Mouse (Mus musculus) splenic B cell, adult 2 months (primary cell): ENCODE data around the gene Bbof1.

Source experiments
- DNase-seq: peaks from one replicate; pipeline ENCODE4 v3.0.0-alpha.2; 2011; ENCODE audit warnings: low read depth, low spot score
- H3K27me3 ChIP-seq: 2 replicates; pipeline ENCODE4 v1.6.1; 2012; ENCODE audit warnings: mild to moderate bottlenecking, low read length, moderate library complexity, mixed read lengths; ENCODE audit not compliant: control insufficient read depth, poor library complexity, insufficient read depth, severe bottlenecking
- H3K36me3 ChIP-seq: 2 replicates; pipeline ENCODE4 v1.6.1; 2012; ENCODE audit warnings: mild to moderate bottlenecking, low read length, moderate library complexity, mixed read lengths; ENCODE audit not compliant: control insufficient read depth, poor library complexity, insufficient read depth, severe bottlenecking

The Bbof1 gene

DNA sequence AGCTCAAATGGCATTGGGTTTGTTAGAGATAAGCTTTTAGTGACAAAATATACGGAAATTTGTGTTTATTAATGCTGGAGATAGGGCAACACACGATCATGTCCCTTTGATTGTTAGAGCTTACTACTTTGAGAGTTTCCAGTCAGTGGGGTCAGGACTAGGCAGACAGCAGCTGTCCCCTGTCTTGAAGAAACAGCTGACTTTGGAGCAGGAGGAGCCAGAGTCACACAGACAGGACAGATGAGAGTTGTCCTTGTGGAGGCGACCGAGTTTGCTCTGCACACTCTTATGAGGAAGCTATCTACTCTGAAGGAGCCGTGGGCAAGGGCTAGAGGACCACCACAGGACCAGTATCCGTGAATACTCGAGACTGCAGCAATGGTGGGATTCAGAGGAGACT lies 70.1 kb downstream of the Bbof1 start:
- DNase-seq: no peak
- H3K27me3 ChIP-seq: no peaks in the 10 kb centered on the region

DNA sequence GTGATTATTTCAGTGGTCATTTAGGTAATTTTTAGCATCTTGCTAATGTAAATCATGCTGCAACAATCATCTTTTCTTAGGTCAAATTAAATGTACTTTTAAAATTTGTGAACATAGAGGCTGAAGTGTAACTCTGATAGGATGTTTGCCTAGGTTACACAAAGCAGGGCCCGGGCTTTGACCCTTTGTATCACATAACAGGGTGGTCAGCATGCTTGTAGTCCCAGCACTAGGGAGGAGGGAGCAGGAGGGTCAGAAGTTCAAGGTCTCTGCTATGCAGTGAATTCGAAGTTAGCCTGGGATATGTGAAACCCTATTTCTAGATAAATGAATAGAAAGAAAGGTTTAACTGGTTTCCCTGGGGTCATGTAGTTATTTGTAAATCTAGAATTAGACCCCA lies 72.4 kb downstream of the Bbof1 start:
- no peaks in the 10 kb centered on the region for H3K36me3 ChIP-seq
- H3K27me3 ChIP-seq: no peaks in the 10 kb centered on the region
- DNase-seq: no peak

More for the DNA sequence above, 70.1 kb downstream of the Bbof1 start:
- H3K36me3 ChIP-seq: no peaks in the 10 kb centered on the region

DNA sequence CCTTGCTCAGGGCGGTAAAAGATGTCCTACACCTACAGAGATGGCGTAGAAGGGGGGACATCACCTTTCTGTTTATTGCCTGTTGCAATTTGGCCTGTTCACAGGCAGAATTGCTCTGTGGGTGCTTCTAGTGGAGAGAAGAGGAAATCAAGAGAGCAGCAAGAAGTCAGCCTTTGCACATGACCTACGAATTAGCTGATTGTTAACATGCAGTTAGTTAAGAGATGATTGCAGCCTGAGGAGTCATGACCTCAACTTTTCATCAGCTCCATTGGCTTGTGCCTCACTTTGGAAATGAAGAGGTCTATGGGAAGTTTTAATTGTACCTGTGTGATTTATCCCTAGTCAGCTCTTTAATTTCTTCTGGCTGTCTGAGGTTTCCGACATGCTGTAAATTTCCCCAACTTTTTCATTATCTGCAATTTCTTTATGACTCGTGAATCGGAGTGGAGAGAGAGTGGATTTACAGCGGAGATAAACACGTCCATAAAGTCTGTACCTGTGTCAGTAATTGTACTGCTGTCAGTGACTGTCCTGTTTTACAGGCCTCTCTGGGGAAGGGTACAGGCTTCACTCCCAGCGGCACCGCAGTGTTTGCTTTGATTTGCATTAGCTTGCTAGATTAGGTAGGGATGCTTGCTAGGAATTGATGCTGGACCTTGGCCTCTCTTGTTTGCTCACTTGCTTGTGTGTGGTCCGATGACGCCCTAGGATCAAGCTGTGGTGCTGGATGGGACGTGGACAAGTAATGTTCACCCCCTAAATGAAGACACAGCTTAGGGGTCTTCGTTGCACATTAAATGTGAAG lies 74.1 kb downstream of the Bbof1 start:
- DNase-seq: no peak
- H3K27me3 ChIP-seq: no peaks in the 10 kb centered on the region
- H3K36me3 ChIP-seq: no peaks in the 10 kb centered on the region

DNA sequence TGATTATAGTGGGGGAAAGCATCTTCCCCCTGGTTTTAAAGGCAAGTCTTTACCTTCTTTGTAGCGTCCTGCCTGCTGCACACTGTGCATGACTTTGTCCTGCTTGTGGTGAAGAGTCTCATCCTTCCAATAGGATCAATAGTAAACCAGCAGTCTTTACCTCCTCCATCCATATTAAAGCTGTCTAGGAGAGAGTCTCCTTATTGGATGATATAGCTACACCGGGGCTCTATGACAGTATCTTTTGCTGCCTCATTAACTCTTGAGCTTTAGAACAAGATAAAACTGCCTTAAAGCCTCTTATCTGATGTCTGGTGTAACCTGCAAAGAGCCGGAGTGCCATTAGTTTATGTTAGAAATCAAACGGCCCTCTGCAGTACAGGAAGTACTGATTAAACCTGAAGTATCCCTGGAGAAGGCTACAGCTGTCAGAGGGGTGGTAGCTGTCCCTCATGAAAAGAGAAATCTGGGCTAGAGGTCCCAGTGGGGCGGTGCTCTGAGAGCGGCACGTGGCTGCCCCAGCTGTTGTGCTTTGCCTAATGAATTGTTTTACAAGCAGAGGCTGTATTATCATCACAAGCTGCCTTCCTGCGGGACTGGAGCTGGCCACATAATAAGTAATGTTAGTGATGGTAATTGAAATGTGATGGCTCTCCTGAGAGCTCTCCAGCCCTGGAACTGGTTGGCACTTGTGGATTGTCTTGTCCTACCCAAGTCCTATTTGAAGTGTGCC lies 78.6 kb downstream of the Bbof1 start:
- no peak for DNase-seq
- H3K36me3 ChIP-seq: no peaks in the 10 kb centered on the region
- no peaks in the 10 kb centered on the region for H3K27me3 ChIP-seq
